Mouse (Mus musculus) E14TG2a.4 (cell line): Measurements from ENCODE around the gene Klhl42.

ENCODE experiments used
- CTCF ChIP-seq: conservative IDR thresholded peaks from 2 replicates; pipeline ENCODE4 v1.5.1; 2014; ENCODE audit warnings: low read length
- POU5F1 ChIP-seq: IDR thresholded peaks from 2 replicates; pipeline ENCODE4 v1.6.1; 2014; ENCODE audit warnings: low read length, borderline replicate concordance

- TF ChIP-seq CTCF (no peak), POU5F1 (no peak)
These were observed 36.1 kb downstream of the Klhl42 start for GRCm38 (mm10) chr6:147127239-147127638.
